Mouse (Mus musculus): ENCODE data around the gene Rnf187.

Gene Rnf187

GRCm38 (mm10) chr11:58894456-58894855 is 44.3 kb downstream of the Rnf187 start:
- peak in 1 of 2 experiments; percentile 18 for DNase-seq

- DNase-seq, result no peak
Observed at GRCm38 (mm10) chr11:58890511-58890910, 48.2 kb downstream of the Rnf187 start.

- DNase-seq, result no peak
Observed at GRCm38 (mm10) chr11:58883756-58884155, 55.0 kb downstream of the Rnf187 start.

Measured in cerebellum, postnatal 14 days (tissue).